Mouse (Mus musculus): Measurements from ENCODE around the gene Tor4a. TPM values are rescaled to one million over a fixed set of nuclear protein-coding genes. Genes with fewer than 3 reads are reported as not detected.

Tor4a gene
- polyA plus RNA-seq, 1 experiment from 2014 or later = 0.66 TPM

DNA sequence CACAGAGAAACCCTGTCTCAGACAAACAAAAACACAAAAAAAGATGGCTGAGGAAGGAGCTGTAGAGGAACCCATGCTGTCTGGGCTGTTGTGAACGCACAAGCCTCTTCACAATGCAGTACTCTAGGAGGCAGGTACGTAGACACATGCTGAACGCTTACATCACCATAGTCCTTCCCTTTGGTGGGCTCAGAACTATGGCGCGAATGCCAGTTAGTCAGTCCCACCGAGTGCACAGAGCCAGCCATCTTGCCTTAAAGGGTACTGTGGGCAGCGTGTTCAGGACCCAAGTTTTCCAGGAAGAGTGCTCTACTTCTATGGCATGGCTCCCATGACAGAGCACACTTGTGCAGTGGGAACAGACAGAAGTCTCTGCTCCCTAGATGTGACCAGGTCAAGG, 12.2 kb downstream of the Tor4a start:
- peak overlapping the region; percentile 97 for H3K27ac ChIP-seq
- H3K9ac ChIP-seq = no peak overlapping the region
- H3K4me1 ChIP-seq = peaks cover 59% of the 10 kb centered on the region
- peak overlapping the region; percentile 84 for H3K4me2 ChIP-seq
- H3K4me3 ChIP-seq = peak overlapping the region; percentile 6; the same call in 1 of the 2 replicates
- no peaks in the 10 kb centered on the region for H3K27me3 ChIP-seq
- ATAC-seq = no peak
- H3K36me3 ChIP-seq (ENCODE audit: poor library complexity, severe bottlenecking) = peaks cover 8% of the 10 kb centered on the region; the same call in 1 of the 2 replicates
- 91% methylated on average over 7 of the region's 7 CpGs for WGBS
- H3K9me3 ChIP-seq (replicated peaks) = no peaks in the 10 kb centered on the region

DNA sequence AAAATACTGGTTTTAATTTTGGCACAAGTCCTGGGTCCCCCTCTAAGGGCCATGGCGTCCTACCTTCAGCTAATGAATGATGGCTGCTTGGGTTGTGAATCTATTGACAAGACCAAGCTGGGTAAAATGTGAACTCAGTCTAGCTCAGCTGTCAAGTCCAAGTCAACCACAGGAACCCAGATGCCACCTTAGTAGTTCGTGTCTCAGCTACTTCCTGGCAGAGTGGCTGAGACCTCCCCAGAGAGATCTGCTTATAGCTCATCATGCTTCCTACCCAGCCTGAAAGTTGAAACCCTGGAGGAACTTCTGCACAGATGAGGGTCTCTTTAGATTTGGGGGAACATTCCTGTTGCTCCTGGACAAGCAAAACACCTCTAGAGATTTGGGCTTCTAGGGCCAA, 13.3 kb downstream of the Tor4a start:
- Histone ChIP-seq H3K4me3 (peak overlapping the region; percentile 82), H3K4me2 (peak overlapping the region; percentile 84), H3K9ac (peak overlapping the region; percentile 93; the same call in 1 of the 2 replicates), H3K27ac (peak overlapping the region; percentile 52; the same call in 1 of the 2 replicates), H3K9me3 (replicated peaks) (no peaks in the 10 kb centered on the region), H3K4me1 (peaks cover 71% of the 10 kb centered on the region), H3K36me3 (ENCODE audit: poor library complexity, severe bottlenecking) (peaks cover 8% of the 10 kb centered on the region; the same call in 1 of the 2 replicates), H3K27me3 (no peaks in the 10 kb centered on the region)
- WGBS = 44% methylated on average over 2 of the region's 2 CpGs
- ATAC-seq = no peak

DNA sequence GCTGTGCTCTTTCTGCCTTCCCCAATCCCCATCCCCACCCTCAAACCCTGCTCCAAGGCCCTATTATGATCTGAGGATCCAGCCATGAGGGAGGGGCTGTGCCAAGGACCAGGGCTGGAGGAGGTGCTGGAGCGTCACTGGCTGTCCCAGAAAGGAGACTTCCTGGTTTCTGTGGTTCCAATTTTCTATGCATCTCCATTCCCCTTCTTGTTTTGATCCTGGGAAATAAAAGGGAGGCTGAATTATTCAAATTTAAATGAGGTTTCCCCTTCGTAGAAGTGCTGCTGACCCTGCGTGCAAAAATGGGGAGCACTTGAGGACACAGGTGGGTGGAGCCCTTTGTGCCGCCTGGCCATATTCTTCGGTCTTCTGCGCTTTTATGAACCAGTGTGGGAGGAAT, 14.0 kb downstream of the Tor4a start:
- WGBS = 1% methylated on average over 6 of the region's 6 CpGs
- Histone ChIP-seq H3K27ac (peak overlapping the region; percentile 69), H3K4me2 (peak overlapping the region; percentile 84), H3K9ac (peak overlapping the region; percentile 93), H3K4me3 (peak overlapping the region; percentile 82), H3K27me3 (no peaks in the 10 kb centered on the region), H3K36me3 (ENCODE audit: poor library complexity, severe bottlenecking) (peaks cover 8% of the 10 kb centered on the region; the same call in 1 of the 2 replicates), H3K4me1 (peaks cover 77% of the 10 kb centered on the region), H3K9me3 (replicated peaks) (no peaks in the 10 kb centered on the region)
- ATAC-seq = 0 out of 2 replicates have a peak, but pooled peaks have one; percentile 7

DNA sequence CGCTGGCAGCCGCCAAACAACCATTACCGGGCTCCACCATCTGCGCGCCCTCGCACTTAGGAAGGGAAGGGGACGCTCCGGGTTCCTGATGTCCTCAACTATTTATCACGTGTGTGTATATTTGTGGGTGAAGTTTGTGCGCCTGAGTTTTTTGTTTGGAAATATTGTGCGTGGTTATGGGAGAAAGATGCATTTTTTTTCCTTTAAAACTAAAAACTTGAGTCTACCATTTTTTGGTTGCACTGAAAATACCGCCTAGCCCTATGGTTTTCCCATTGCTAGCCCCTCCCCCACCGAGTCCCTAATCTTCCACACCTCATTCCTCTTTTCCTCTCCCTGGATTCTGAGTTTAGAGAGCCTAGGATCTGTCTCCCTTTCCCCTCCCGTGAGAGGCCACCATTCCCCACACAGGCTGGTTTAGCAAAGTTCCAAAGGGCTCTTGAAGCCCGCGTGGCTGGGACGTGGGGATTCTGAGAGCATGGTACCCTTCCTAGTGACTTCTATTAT, 14.7 kb downstream of the Tor4a start:
- peak overlapping the region; percentile 82 for H3K4me3 ChIP-seq
- H3K4me1 ChIP-seq = peaks cover 85% of the 10 kb centered on the region
- peaks cover 8% of the 10 kb centered on the region; the same call in 1 of the 2 replicates for H3K36me3 ChIP-seq (ENCODE audit: poor library complexity, severe bottlenecking)
- peak overlapping the region; percentile 93 for H3K9ac ChIP-seq
- peak overlapping the region; percentile 84 for H3K4me2 ChIP-seq
- under 1% methylated on average over 17 of the region's 17 CpGs for WGBS
- H3K27ac ChIP-seq = peak overlapping the region; percentile 95
- no peak for ATAC-seq
- no peaks in the 10 kb centered on the region for H3K9me3 ChIP-seq (replicated peaks)
- no peaks in the 10 kb centered on the region for H3K27me3 ChIP-seq

DNA sequence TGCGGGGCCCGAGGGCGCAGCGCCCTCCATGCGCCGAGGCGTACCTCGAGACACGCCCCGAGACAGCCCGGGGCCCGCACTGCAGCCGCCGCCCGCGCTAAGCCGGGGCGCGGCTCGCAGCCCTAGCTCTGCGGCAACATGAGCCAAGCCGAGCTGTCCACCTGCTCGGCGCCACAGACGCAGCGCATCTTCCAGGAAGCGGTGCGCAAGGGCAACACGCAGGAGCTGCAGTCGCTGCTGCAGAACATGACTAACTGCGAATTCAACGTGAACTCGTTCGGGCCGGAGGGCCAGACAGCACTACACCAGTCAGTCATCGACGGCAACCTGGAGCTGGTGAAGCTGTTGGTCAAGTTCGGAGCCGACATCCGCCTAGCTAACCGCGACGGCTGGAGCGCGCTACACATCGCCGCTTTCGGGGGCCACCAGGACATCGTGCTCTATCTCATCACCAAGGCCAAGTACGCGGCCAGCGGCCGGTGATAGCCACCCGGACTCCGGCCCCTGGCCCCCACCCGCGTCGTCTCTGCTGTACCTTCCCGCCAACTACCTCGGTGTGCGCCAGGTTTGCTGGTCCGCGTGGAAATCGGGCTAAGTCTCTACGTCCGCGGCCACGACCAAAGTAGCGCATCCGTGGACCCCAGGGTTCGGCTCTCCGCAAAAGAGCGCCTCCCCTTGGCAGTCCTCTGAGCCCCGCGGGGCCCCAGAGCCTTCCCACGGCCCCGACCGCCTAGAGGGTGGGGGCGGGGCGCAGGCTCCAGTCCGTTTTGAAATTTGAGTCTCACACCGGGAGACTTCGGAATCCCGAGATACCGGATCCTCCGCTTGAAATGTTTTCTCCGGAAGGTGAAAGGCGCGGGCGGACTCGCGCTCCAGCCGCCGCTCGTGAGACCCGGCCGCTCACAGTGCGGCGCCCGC, 15.5 kb downstream of the Tor4a start:
- Histone ChIP-seq H3K4me2 (peak overlapping the region; percentile 84), H3K9me3 (replicated peaks) (no peaks in the 10 kb centered on the region), H3K27me3 (no peaks in the 10 kb centered on the region), H3K4me1 (peaks cover 88% of the 10 kb centered on the region), H3K27ac (peak overlapping the region; percentile 95), H3K9ac (peak overlapping the region; percentile 93), H3K36me3 (ENCODE audit: poor library complexity, severe bottlenecking) (peaks cover 8% of the 10 kb centered on the region; the same call in 1 of the 2 replicates), H3K4me3 (peak overlapping the region; percentile 82)
- peak; percentile 37 for ATAC-seq
- under 1% methylated on average over 99 of the region's 100 CpGs for WGBS

DNA sequence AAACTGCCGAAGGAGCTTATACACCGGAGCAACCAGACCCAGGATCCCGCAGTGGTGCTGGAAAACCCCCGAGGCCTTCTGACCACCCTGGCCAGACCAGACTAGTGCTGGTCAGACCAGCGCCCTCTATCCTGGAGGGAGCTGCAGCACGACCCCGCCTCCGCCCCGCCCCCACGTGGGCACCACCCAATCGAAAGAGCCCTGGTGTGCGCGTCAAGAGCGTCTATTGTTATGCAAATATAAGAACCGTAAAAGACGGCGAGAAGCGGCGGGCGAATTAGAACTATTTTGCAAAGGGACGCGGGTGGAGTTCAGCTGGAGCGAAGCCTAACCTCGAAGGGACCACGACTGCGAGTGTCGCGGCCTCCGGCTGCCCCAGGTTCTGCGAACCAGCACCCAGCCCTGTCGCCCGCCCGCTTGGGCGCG, 16.2 kb downstream of the Tor4a start, which contains the start of gene Nrarp:
Nrarp (plus strand) TSS at position 281 of the 426 bp plus-strand sequence.
- Histone ChIP-seq H3K4me2 (peak within 1 kb of the TSS; percentile 84), H3K27ac (peak within 1 kb of the TSS; percentile 95), H3K36me3 (ENCODE audit: poor library complexity, severe bottlenecking) (peaks cover 8% of the 10 kb centered on the region; the same call in 1 of the 2 replicates), H3K4me1 (peaks cover 88% of the 10 kb centered on the region), H3K9ac (peak within 1 kb of the TSS; percentile 93), H3K27me3 (no peaks in the 10 kb centered on the region), H3K4me3 (peak within 1 kb of the TSS; percentile 82), H3K9me3 (replicated peaks) (no peaks in the 10 kb centered on the region)
- under 1% methylated on average over 35 of the region's 35 CpGs for WGBS
- ATAC-seq = peak; percentile 89

DNA sequence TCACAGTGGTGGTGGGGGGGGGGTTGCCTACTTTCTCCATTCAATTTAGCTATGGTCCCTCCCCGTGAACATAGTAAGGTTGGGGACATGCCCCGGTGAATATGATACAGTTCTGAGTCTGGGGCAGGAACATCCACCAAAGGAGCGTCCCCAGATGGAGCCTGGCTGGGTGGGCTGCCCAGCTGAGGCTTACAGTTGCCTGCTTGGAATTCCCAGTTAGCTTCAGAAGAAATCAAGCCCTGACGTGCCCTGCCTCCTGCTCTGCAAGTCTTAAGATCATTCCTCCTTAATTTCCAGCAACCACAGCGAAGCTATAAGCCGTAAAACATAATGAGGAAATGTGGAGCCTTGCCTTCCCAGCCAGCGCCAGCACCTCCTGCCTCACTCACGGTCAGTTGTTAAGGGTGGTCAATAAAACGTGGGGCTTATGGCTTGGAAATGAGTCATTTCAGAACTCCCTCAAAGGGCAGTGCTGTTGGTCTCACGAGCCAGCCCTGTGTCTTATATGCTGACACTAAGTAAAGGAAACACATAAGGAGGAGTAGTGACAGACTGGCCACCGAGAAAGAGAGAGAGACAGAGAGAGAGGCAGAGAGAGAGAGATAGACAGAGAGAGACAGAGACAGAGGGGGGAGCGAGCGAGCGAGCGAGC, 17.0 kb downstream of the Tor4a start:
- WGBS = 34% methylated on average over 15 of the region's 15 CpGs
- no peak for ATAC-seq
- Histone ChIP-seq H3K9ac (peak overlapping the region; percentile 93), H3K4me1 (peaks cover 88% of the 10 kb centered on the region), H3K27me3 (no peaks in the 10 kb centered on the region), H3K27ac (peak overlapping the region; percentile 66), H3K4me2 (peak overlapping the region; percentile 84), H3K4me3 (peak overlapping the region; percentile 82), H3K9me3 (replicated peaks) (no peaks in the 10 kb centered on the region), H3K36me3 (ENCODE audit: poor library complexity, severe bottlenecking) (peaks cover 8% of the 10 kb centered on the region; the same call in 1 of the 2 replicates)

DNA sequence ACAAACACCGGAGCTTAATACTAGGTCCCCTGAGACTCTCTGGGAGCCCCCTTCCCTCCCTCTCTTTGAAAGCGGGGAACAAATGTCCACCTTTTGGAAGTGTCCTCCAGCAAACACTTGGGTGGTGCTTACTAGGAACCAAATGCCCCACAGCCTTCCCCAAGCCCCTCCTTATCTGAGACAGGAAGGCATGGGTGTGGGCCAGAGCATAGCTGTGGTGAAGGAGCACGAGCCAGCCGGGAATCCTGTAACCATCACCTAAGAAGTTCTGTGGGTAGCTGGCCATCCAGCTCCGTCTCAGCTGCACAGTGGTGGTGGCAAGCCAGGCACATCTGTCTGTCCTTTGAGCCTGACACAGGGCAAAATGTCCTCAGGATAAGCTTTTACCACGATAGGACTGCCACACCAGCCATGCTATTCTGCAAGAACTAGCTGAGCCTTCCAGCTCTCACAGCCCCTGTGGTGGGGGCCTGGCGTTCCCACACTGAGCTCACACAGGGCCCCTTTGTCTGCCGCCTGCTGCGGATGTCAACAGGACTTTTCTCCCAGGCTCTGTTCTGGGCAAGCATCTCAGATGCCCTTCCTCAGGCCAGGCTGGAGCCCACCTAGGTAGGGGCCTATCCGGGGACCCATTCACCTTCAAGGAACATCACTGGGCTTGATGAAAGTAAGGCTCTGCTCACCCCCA, 18.3 kb downstream of the Tor4a start:
- Histone ChIP-seq H3K27ac (peak overlapping the region; percentile 85), H3K36me3 (ENCODE audit: poor library complexity, severe bottlenecking) (no peaks in the 10 kb centered on the region), H3K27me3 (no peaks in the 10 kb centered on the region), H3K9me3 (replicated peaks) (no peaks in the 10 kb centered on the region), H3K9ac (peak overlapping the region; percentile 54), H3K4me3 (no peak overlapping the region), H3K4me1 (peaks cover 77% of the 10 kb centered on the region), H3K4me2 (peak overlapping the region; percentile 53)
- ATAC-seq = no peak
- 13% methylated on average over 10 of the region's 10 CpGs for WGBS

DNA sequence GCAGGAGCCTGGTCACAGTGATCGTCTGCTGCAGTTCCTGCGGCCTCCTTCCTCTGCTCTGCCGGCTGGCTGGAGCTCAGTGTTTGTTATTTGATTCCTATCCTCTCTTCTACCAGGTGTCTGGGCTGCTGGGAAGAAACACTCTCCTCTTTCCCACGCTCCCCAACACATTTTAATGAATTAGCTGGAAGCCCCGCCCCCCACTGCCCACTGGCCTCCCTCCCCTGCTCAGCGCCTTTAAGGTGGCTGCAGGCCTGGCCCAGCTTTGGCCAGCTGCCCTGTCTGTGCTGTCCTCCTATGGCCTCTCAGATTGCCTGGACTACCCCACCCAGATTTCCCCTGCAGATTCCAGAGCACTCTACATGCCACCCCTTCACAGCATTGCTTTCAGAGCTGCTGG, 19.0 kb downstream of the Tor4a start:
- peaks cover 69% of the 10 kb centered on the region for H3K4me1 ChIP-seq
- no peaks in the 10 kb centered on the region for H3K36me3 ChIP-seq (ENCODE audit: poor library complexity, severe bottlenecking)
- peak overlapping the region; percentile 53 for H3K4me2 ChIP-seq
- no peaks in the 10 kb centered on the region for H3K27me3 ChIP-seq
- H3K4me3 ChIP-seq = peak overlapping the region; percentile 13; the same call in 1 of the 2 replicates
- H3K9ac ChIP-seq = peak overlapping the region; percentile 54
- WGBS = 3% methylated on average over 5 of the region's 6 CpGs
- H3K27ac ChIP-seq = peak overlapping the region; percentile 85
- no peaks in the 10 kb centered on the region for H3K9me3 ChIP-seq (replicated peaks)
- ATAC-seq = no peak

DNA sequence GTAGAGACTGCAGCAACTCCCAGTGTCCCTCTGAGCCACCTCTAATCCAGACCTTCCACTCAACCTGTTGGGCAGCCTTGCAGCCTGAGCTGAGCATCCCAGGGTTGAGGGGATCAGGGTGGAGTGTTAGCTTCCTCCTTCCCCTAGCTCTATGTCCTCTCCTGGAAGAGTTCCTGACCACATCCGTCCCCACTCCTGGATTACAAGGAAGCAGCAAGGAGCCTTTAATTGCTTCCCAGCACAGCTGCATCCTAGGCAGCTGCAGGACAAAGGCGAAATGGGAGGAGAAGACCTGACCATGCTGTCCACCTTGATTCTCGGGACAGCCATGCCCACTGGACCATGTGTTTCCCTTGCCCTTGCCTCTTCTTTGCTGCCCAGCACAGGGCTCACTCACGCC, 19.6 kb downstream of the Tor4a start:
- 0 out of 2 replicates have a peak overlapping the region, but pooled peaks have one; percentile 13 for H3K4me3 ChIP-seq
- H3K4me1 ChIP-seq = peaks cover 67% of the 10 kb centered on the region
- WGBS = 17% methylated on average over 4 of the region's 4 CpGs

DNA sequence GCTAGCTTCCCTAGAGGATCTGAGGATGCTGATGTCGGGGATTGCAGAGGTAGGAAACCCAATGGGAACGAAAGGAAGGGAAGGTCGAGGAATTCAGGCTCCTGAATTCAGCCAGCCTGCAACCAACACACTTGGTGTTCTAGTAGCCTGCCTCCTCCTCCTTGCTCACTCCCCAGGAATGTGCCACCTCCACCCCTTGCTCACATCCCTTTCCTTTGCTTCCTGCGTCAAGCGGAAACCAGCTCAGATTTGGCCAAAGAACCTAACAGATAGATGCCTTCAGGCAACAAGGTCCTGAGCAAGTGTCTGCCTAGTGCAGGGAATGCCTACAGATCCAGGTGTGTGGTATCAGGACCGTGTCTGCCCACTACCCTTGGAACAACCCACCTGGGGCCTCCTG, 20.1 kb downstream of the Tor4a start:
- H3K27ac ChIP-seq = peak overlapping the region; percentile 85
- H3K9ac ChIP-seq = peak overlapping the region; percentile 51
- no peaks in the 10 kb centered on the region for H3K27me3 ChIP-seq
- peaks cover 68% of the 10 kb centered on the region for H3K4me1 ChIP-seq
- H3K4me3 ChIP-seq = no peak overlapping the region
- 67% methylated on average over 6 of the region's 6 CpGs for WGBS
- no peaks in the 10 kb centered on the region for H3K9me3 ChIP-seq (replicated peaks)
- no peak for ATAC-seq
- H3K4me2 ChIP-seq = peak overlapping the region; percentile 53
- H3K36me3 ChIP-seq (ENCODE audit: poor library complexity, severe bottlenecking) = no peaks in the 10 kb centered on the region

More for the DNA sequence above, 19.6 kb downstream of the Tor4a start:
- Histone ChIP-seq H3K27me3 (no peaks in the 10 kb centered on the region), H3K36me3 (ENCODE audit: poor library complexity, severe bottlenecking) (no peaks in the 10 kb centered on the region), H3K9ac (peak overlapping the region; percentile 51), H3K27ac (peak overlapping the region; percentile 85), H3K9me3 (replicated peaks) (no peaks in the 10 kb centered on the region), H3K4me2 (peak overlapping the region; percentile 53)
- no peak for ATAC-seq
